Mouse (Mus musculus) midbrain, embryonic 13.5 days (tissue): ENCODE measurements around the gene Ndufaf8. TPM values are rescaled to one million over a fixed set of nuclear protein-coding genes. Genes with fewer than 3 reads are reported as not detected.

Experiments used
- ATAC-seq: fragments of 200-750 bp; cut with Nextera tagmentation; 2 replicates; pipeline ENCODE4 v1.8.0; 2017; ENCODE audit warnings: mild to moderate bottlenecking, moderate TSS enrichment, moderate library complexity
- H3K27ac ChIP-seq: fragments of 300-500 bp; sonication (generic); 2 replicates; pipeline ENCODE4 v1.5.1; 2015; ENCODE audit warnings: inconsistent platforms, mild to moderate bottlenecking, moderate library complexity
- H3K27me3 ChIP-seq: fragments of 300-500 bp; sonication (generic); 2 replicates; pipeline ENCODE4 v1.6.1; 2015; ENCODE audit warnings: mild to moderate bottlenecking, inconsistent platforms
- H3K36me3 ChIP-seq: fragments of 300-500 bp; sonication (generic); 2 replicates; pipeline ENCODE4 v1.6.1; 2015; ENCODE audit warnings: mild to moderate bottlenecking, inconsistent platforms
- H3K4me1 ChIP-seq: fragments of 300-500 bp; sonication (generic); replicated peaks from 2 replicates; pipeline ENCODE4 v1.6.1; 2015; ENCODE audit warnings: inconsistent platforms
- H3K4me2 ChIP-seq: fragments of 300-500 bp; sonication (generic); replicated peaks from 2 replicates; pipeline ENCODE4 v1.6.1; 2015; ENCODE audit warnings: moderate library complexity, mild to moderate bottlenecking, inconsistent platforms
- H3K4me3 ChIP-seq: fragments of 300-500 bp; sonication (generic); replicated peaks from 2 replicates; pipeline ENCODE4 v1.5.1; 2015; ENCODE audit warnings: mild to moderate bottlenecking, inconsistent platforms
- H3K9ac ChIP-seq: fragments of 300-500 bp; sonication (generic); replicated peaks from 2 replicates; pipeline ENCODE4 v1.6.1; 2015; ENCODE audit warnings: mild to moderate bottlenecking, inconsistent platforms
- H3K9me3 ChIP-seq: fragments of 300-500 bp; sonication (generic); 2 replicates; pipeline ENCODE4 v1.6.1; 2016; ENCODE audit warnings: mild to moderate bottlenecking, inconsistent platforms
- WGBS: fragments of 180-500 bp; shearing (Covaris S2); methylation state at CpG from one replicate; pipeline ENCODE4 v1.1.7; 2015; 5-methylcytosine and 5-hydroxymethylcytosine counted together
- polyA plus RNA-seq: library from polyadenylated mRNA; unstranded; fragments of >200 nt; fragmentation: Nextera tagmentation; extraction: Ambion mirVana; gene quantifications from 2 replicates; pipeline ENCODE4 v1.2.1, GENCODE M21; 2015

Gene Ndufaf8
- 59.2 and 63.7 TPM in 2 replicates for polyA plus RNA-seq

- peaks cover 38% of the 10 kb centered on the region for H3K36me3 ChIP-seq
- peak within 1 kb of the TSS; percentile 94 for H3K27ac ChIP-seq
- WGBS: under 1% methylated on average over 77 of the region's 77 CpGs
- peaks cover 27% of the 10 kb centered on the region for H3K4me1 ChIP-seq
- peak within 1 kb of the TSS; percentile 80 for H3K4me3 ChIP-seq
- H3K9ac ChIP-seq: peak within 1 kb of the TSS; percentile 88
- peak within 1 kb of the TSS; percentile 98 for H3K4me2 ChIP-seq
- ATAC-seq: peak; percentile 97
- H3K9me3 ChIP-seq: no peaks in the 10 kb centered on the region
- H3K27me3 ChIP-seq: no peaks in the 10 kb centered on the region
Measured at GRCm38 (mm10) chr11:120098588-120099511, at the start of gene Ndufaf8, which contains the start of gene Tepsin. Ndufaf8 (plus strand) TSS chr11:120098928. Tepsin (minus strand) TSS chr11:120098731.

DNA sequence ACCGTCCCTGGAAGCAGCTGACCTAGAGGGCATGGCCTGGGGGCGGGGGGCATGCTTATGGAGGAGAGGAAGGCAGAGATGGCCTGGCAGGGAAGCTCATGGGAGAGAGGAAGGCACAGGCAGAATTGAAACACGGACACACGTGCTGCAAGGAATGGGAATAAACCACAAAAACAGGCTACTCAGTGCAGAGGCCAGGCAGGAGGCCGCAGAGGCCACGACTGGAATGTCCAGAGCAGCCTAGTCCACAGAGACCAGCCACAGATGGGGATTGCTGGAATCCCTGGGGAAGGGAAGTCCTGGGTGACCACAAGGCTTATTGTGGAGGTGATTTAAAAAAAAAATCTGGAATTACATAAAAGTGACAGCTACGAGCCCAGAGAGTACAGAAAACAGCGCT is 49.7 kb upstream of the Ndufaf8 start:
- Histone ChIP-seq H3K4me2 (0 out of 2 replicates have a peak overlapping the region, but pooled peaks have one; percentile 86), H3K4me3 (no peak overlapping the region), H3K9ac (no peak overlapping the region), H3K36me3 (no peaks in the 10 kb centered on the region), H3K9me3 (no peaks in the 10 kb centered on the region), H3K27ac (no peak overlapping the region), H3K27me3 (peaks cover 11% of the 10 kb centered on the region), H3K4me1 (peaks cover 53% of the 10 kb centered on the region)
- ATAC-seq: no peak
- 88% methylated on average over 8 of the region's 8 CpGs for WGBS

DNA sequence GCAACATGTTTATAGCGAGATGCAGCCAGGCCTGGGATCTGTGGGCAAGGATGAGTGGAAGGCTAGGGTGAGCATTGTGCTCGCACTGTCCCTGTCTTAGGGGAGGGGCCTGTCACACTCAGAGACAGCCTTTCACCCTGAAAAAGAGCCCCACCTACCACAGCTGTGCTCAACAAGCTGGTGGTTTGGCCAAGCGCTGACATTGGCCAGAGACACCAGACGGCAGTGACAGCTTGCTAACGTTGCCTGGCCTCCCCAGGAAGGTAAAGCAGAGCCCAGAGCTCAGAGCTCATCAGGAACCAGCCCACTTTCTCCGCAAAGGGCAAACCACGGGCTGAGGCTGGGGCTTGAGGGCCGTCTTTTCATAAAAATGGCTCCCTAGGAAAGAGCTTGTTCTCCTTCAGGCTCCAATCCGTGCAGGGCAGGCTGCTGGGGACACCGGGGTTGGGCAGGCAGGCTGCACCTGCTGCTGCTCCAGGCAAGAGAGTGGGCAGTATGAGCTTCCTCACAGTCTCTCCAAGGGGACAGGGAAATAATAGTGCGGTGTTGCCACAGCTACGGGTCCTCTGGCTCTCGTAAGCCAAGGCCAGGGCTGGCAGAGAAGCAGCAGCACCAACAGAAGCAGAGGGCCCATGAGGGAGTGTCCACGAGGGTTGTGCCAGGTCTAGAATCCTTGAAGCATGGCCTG is 47.5 kb upstream of the Ndufaf8 start:
- ATAC-seq: no peak
- Histone ChIP-seq H3K36me3 (no peaks in the 10 kb centered on the region), H3K27ac (no peak overlapping the region), H3K27me3 (peaks cover 11% of the 10 kb centered on the region), H3K9ac (peak overlapping the region; percentile 5; the same call in 1 of the 2 replicates), H3K9me3 (no peaks in the 10 kb centered on the region), H3K4me2 (no peak overlapping the region), H3K4me3 (no peak overlapping the region), H3K4me1 (peaks cover 33% of the 10 kb centered on the region)
- 37% methylated on average over 14 of the region's 14 CpGs for WGBS

GRCm38 (mm10) chr11:120052274-120052673 is 46.5 kb upstream of the Ndufaf8 start:
- Histone ChIP-seq H3K27me3 (peaks cover 11% of the 10 kb centered on the region), H3K9me3 (no peaks in the 10 kb centered on the region), H3K36me3 (no peaks in the 10 kb centered on the region), H3K27ac (no peak overlapping the region), H3K4me1 (peaks cover 30% of the 10 kb centered on the region), H3K9ac (no peak overlapping the region), H3K4me3 (no peak overlapping the region), H3K4me2 (no peak overlapping the region)
- no peak for ATAC-seq
- 78% methylated on average over 9 of the region's 9 CpGs for WGBS

DNA sequence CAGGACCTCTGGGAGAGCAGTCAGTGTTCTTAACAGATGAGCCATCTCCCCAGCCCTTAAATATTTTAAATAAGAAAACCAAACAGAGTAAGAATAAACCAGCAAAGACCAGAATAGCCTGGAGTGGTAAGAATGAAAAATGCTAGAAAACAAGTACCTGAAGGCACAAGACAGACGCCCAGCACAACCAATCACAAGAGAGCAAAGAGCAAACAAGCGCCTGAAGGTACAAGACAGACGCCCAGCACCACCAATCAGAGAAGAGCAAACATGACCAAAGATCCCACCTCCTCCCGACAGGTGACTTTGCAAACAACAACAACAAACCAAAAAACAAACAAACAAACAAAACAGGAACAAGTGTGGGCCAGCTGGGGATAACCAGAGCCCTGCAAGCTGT is 44.9 kb upstream of the Ndufaf8 start:
- Histone ChIP-seq H3K27ac (no peak overlapping the region), H3K9ac (no peak overlapping the region), H3K4me1 (peaks cover 14% of the 10 kb centered on the region), H3K27me3 (peaks cover 3% of the 10 kb centered on the region), H3K4me3 (no peak overlapping the region), H3K4me2 (no peak overlapping the region), H3K9me3 (no peaks in the 10 kb centered on the region), H3K36me3 (no peaks in the 10 kb centered on the region)
- 85% methylated on average over 4 of the region's 4 CpGs for WGBS
- no peak for ATAC-seq

- WGBS: 91% methylated on average over 12 of the region's 12 CpGs
- Histone ChIP-seq H3K27me3 (no peaks in the 10 kb centered on the region), H3K4me3 (no peak overlapping the region), H3K36me3 (no peaks in the 10 kb centered on the region), H3K9ac (no peak overlapping the region), H3K9me3 (no peaks in the 10 kb centered on the region), H3K4me1 (peaks cover 8% of the 10 kb centered on the region), H3K27ac (no peak overlapping the region), H3K4me2 (no peak overlapping the region)
- ATAC-seq: no peak
Measured at GRCm38 (mm10) chr11:120055953-120056732, 42.6 kb upstream of the Ndufaf8 start.

GRCm38 (mm10) chr11:120060634-120061033 is 38.1 kb upstream of the Ndufaf8 start:
- Histone ChIP-seq H3K36me3 (peaks cover 29% of the 10 kb centered on the region), H3K4me1 (no peaks in the 10 kb centered on the region), H3K9ac (no peak overlapping the region), H3K9me3 (no peaks in the 10 kb centered on the region), H3K4me2 (no peak overlapping the region), H3K27me3 (no peaks in the 10 kb centered on the region), H3K27ac (no peak overlapping the region), H3K4me3 (no peak overlapping the region)
- 81% methylated on average over 8 of the region's 8 CpGs for WGBS
- ATAC-seq: no peak

DNA sequence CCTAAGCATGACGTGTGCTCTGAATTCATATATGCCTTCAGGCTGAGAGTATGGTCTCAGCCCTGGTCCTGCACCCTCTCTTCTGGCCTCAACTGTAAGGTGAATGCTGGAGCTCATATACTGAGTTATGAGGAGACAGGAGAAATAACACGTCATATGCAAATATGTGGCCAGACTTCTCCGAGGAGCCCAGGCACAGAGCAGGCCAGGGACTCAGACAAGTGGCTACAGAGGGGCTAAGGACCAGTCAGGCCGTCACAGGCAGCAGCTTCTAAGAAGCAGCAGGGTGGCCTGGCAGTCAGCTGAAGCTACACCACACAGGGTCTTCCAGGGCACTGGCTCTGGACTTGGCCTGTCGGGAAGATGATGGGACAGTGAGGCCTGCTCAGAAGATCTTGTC is 35.4 kb upstream of the Ndufaf8 start:
- ATAC-seq: no peak
- H3K36me3 ChIP-seq: peaks cover 56% of the 10 kb centered on the region
- no peak overlapping the region for H3K4me3 ChIP-seq
- no peak overlapping the region for H3K9ac ChIP-seq
- H3K9me3 ChIP-seq: no peaks in the 10 kb centered on the region
- no peaks in the 10 kb centered on the region for H3K27me3 ChIP-seq
- whole genome bisulfite sequencing: 88% methylated on average over 5 of the region's 5 CpGs
- H3K4me1 ChIP-seq: no peaks in the 10 kb centered on the region
- H3K27ac ChIP-seq: no peak overlapping the region
- no peak overlapping the region for H3K4me2 ChIP-seq

DNA sequence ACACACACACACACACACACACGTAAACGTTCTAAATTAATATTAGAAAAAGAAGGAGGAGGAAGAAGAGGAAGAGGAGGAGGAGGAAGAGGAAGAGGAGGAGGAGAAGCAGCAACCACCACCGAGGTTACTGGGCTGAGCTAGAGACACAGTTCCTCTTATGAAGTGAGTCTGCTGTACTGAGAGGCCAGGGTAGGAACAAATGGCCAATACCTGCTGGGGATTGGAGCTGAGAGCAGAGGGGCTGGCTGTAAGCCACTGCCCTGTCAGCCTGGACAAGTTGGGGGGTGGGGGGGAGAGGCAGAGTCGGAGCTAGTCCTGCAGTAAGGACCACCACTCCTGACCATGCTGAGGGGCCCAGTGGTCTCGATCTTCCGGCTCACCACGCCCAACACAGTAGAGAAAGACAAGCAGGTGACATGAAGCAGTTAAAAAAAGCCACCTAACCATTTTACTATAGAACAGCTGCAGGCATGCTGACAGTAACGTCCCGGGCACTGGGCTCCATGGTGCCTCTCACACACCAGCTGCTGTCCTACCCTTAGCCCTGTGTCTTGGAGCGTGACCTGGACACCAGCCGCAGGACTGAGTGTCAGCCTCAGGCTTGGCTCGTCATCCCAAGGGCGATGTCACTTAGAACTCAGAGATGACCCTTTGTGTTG is 34.6 kb upstream of the Ndufaf8 start:
- H3K9me3 ChIP-seq: no peaks in the 10 kb centered on the region
- H3K9ac ChIP-seq: no peak overlapping the region

GRCm38 (mm10) chr11:120064668-120065040 is 34.1 kb upstream of the Ndufaf8 start:
- Histone ChIP-seq H3K4me3 (no peak overlapping the region), H3K4me1 (no peaks in the 10 kb centered on the region), H3K9me3 (no peaks in the 10 kb centered on the region), H3K27me3 (no peaks in the 10 kb centered on the region), H3K9ac (no peak overlapping the region), H3K27ac (no peak overlapping the region), H3K36me3 (peaks cover 69% of the 10 kb centered on the region), H3K4me2 (no peak overlapping the region)
- ATAC-seq: no peak
- 88% methylated on average over 11 of the region's 11 CpGs for WGBS

More for the DNA sequence above, 34.6 kb upstream of the Ndufaf8 start:
- Histone ChIP-seq H3K27ac (no peak overlapping the region), H3K36me3 (peaks cover 64% of the 10 kb centered on the region), H3K27me3 (no peaks in the 10 kb centered on the region), H3K4me3 (no peak overlapping the region), H3K4me2 (no peak overlapping the region), H3K4me1 (no peaks in the 10 kb centered on the region)
- WGBS: 91% methylated on average over 13 of the region's 13 CpGs
- ATAC-seq: no peak

DNA sequence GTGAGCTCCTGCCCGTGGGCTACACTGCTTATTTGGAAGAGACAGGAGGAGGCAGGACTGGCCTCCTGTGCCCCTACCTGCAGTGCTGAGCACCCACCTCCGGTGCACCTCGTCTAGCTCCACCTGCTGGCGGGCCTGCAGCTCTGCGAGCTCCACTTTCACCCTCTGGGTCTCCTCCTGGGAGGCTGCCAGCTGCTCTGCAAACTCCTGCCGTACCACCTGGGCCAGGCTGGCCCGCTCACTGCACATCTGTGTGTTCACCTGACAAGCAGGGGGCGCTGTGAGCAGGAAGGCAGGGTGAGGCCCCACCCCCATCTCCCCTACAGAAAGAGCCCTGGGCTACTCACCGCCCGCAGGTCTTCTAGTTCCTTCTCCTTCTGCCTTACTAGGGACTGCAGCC is 33.4 kb upstream of the Ndufaf8 start:
- Histone ChIP-seq H3K9me3 (no peaks in the 10 kb centered on the region), H3K27me3 (no peaks in the 10 kb centered on the region), H3K4me2 (no peak overlapping the region), H3K36me3 (peaks cover 75% of the 10 kb centered on the region), H3K4me3 (no peak overlapping the region), H3K4me1 (no peaks in the 10 kb centered on the region), H3K9ac (no peak overlapping the region), H3K27ac (no peak overlapping the region)
- peak; percentile 24; the same call in 1 of the 2 replicates for ATAC-seq
- 33% methylated on average over 10 of the region's 10 CpGs for WGBS
